Mouse (Mus musculus) limb, embryonic 13.5 days (tissue): ENCODE measurements at regions not wholly inside any gene's neighbourhood (a gene's known extent, or its start where the extent isn't known, plus 50 kb on each side); places are given as distances from the start of the nearest gene placed in this dataset.

Experiments
- ATAC-seq: fragments of 200-750 bp; cut with Nextera tagmentation; 2 replicates; pipeline ENCODE4 v1.8.0; 2017; ENCODE audit warnings: low read depth, moderate number of reproducible peaks, moderate TSS enrichment; ENCODE audit not compliant: low FRiP score
- H3K27ac ChIP-seq: fragments of 300-500 bp; sonication (generic); 2 replicates; pipeline ENCODE4 v1.5.1; 2015; ENCODE audit warnings: inconsistent platforms, mild to moderate bottlenecking, moderate library complexity
- H3K27me3 ChIP-seq: fragments of 300-500 bp; sonication (generic); 2 replicates; pipeline ENCODE4 v1.6.1; 2015; ENCODE audit warnings: mild to moderate bottlenecking, inconsistent platforms
- H3K36me3 ChIP-seq: fragments of 300-500 bp; sonication (generic); 2 replicates; pipeline ENCODE4 v1.6.1; 2015; ENCODE audit warnings: inconsistent platforms, mild to moderate bottlenecking, moderate library complexity
- H3K4me1 ChIP-seq: fragments of 300-500 bp; sonication (generic); 2 replicates; pipeline ENCODE4 v1.6.1; 2015; ENCODE audit warnings: inconsistent platforms
- H3K4me2 ChIP-seq: fragments of 300-500 bp; sonication (generic); replicated peaks from 2 replicates; pipeline ENCODE4 v1.6.1; 2015; ENCODE audit warnings: inconsistent platforms, mild to moderate bottlenecking, moderate library complexity
- H3K4me3 ChIP-seq: fragments of 300-500 bp; sonication (generic); 2 replicates; pipeline ENCODE4 v1.5.1; 2015; ENCODE audit warnings: moderate library complexity, mild to moderate bottlenecking, inconsistent platforms
- H3K9ac ChIP-seq: fragments of 300-500 bp; sonication (generic); 2 replicates; pipeline ENCODE4 v1.6.1; 2015; ENCODE audit warnings: mild to moderate bottlenecking, inconsistent platforms
- H3K9me3 ChIP-seq: fragments of 300-500 bp; sonication (generic); 2 replicates; pipeline ENCODE4 v1.6.1; 2016; ENCODE audit warnings: inconsistent platforms
- WGBS: fragments of 180-500 bp; shearing (Covaris S2); methylation state at CpG from one replicate; pipeline ENCODE4 v1.1.7; 2015; 5-methylcytosine and 5-hydroxymethylcytosine counted together

DNA sequence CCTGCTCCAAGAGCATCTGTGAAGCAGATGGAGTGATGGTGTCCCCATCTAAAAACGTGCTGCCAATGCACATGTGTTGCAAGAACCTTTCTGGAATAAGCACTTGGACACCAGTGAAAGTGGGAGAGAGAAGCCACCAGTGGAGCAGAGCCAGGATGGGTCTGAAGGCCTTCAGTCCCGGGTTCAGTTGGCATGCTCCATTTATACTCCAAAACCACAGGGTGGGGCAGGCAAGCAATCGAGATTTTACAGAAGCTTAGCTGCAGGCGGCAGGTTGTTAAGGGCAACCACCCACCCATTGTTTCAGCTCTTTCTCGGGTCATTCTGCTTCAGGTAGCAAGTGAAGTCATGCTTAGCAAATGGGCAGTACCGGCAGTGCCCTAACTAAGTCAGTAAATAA, 51.8 kb upstream of the Sv2b start:
- no peaks in the 10 kb centered on the region for H3K36me3 ChIP-seq
- peaks cover 1% of the 10 kb centered on the region; the same call in 1 of the 2 replicates for H3K27me3 ChIP-seq
- ATAC-seq = no peak
- H3K27ac ChIP-seq = no peak overlapping the region
- no peak overlapping the region for H3K4me2 ChIP-seq
- H3K4me1 ChIP-seq = peaks cover 6% of the 10 kb centered on the region
- no peak overlapping the region for H3K9ac ChIP-seq
- WGBS = 38% methylated on average over 6 of the region's 6 CpGs
- no peak overlapping the region for H3K4me3 ChIP-seq
- no peaks in the 10 kb centered on the region for H3K9me3 ChIP-seq

DNA sequence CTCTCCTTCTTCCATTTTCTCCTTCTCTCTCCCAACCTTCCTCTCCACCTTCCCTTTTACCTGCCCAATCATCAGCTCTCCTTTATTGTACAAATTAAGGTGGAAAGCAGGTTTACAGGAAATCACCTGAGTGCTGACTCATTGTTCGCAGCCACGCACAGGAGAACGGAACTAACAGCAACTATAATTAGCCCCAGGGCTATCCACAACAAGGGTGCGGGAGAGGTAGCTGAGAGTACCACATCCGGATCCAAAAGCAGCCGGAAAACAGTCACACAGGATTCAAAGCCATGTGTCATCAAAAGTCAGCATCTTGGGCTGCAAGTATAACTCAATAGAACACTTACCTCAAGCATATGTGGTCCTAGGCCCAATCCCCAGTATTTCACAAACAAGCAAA, 53.5 kb upstream of the Sv2b start:
- H3K27me3 ChIP-seq = peaks cover 6% of the 10 kb centered on the region
- H3K9me3 ChIP-seq = no peaks in the 10 kb centered on the region
- no peak for ATAC-seq
- no peak overlapping the region for H3K27ac ChIP-seq
- H3K4me2 ChIP-seq = no peak overlapping the region
- H3K9ac ChIP-seq = no peak overlapping the region
- no peaks in the 10 kb centered on the region for H3K36me3 ChIP-seq
- WGBS = 71% methylated on average over 6 of the region's 6 CpGs
- H3K4me1 ChIP-seq = peaks cover 6% of the 10 kb centered on the region
- H3K4me3 ChIP-seq = no peak overlapping the region

DNA sequence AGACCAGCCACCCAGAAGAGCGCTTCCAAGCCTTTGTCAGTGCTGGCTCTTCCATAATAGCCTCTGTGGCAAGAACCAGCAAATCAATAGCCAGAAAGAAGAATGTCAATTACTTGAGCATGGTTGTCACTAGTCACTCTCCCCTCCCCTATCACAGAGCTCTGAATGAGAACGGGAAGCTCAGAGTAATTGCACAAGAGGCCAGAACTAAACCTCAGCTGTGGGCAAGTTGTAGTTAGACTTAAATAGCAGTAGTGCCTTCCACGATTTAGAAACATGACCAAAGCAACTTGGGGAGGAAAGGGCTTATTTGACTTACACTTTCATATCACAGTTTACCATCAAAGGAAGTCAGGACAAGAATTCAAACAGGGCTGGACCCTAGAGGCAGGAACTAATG, 56.4 kb upstream of the Sv2b start:
- no peaks in the 10 kb centered on the region for H3K36me3 ChIP-seq
- no peaks in the 10 kb centered on the region for H3K9me3 ChIP-seq
- H3K9ac ChIP-seq = no peak overlapping the region
- H3K4me1 ChIP-seq = no peaks in the 10 kb centered on the region
- WGBS = 75% methylated on average over 3 of the region's 3 CpGs
- H3K4me3 ChIP-seq = no peak overlapping the region
- peaks cover 6% of the 10 kb centered on the region for H3K27me3 ChIP-seq
- no peak for ATAC-seq
- no peak overlapping the region for H3K27ac ChIP-seq
- H3K4me2 ChIP-seq = no peak overlapping the region

DNA sequence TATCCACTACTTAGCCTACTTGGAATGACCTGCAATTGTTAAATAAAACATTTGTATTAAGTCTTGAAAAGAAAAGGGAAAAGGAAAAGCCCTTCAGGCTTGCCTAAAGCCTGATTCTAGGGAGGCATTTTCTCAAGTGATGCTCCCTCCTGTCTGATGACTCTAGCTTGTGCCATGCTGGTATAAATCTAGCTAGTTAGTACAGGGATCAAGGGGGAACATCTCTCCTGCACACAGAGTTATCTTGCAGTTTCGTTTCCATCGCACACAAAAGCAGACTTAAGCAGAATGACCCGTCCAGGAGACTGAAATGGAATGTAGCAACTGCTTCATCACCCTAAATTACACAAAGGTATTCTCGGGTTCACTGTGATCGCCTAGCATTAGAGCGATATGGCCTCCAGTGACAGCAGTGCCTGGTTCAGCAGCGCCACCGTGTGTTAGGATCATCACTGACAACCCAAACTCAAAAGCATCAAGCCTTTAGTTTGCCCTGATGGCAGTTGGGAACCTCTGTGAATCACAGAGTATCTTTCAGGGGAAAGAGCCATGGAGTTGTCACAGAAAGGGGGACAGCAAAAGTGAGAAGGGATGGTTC, 57.3 kb upstream of the Sv2b start:
- H3K4me1 ChIP-seq = no peaks in the 10 kb centered on the region
- 0 out of 2 replicates have a peak overlapping the region, but pooled peaks have one; percentile 21 for H3K4me2 ChIP-seq
- H3K27ac ChIP-seq = no peak overlapping the region
- no peaks in the 10 kb centered on the region for H3K36me3 ChIP-seq
- ATAC-seq = peak; percentile 52; the same call in 1 of the 2 replicates
- peaks cover 6% of the 10 kb centered on the region for H3K27me3 ChIP-seq
- WGBS = 6% methylated on average over 8 of the region's 8 CpGs
- H3K4me3 ChIP-seq = no peak overlapping the region
- H3K9me3 ChIP-seq = no peaks in the 10 kb centered on the region
- no peak overlapping the region for H3K9ac ChIP-seq

DNA sequence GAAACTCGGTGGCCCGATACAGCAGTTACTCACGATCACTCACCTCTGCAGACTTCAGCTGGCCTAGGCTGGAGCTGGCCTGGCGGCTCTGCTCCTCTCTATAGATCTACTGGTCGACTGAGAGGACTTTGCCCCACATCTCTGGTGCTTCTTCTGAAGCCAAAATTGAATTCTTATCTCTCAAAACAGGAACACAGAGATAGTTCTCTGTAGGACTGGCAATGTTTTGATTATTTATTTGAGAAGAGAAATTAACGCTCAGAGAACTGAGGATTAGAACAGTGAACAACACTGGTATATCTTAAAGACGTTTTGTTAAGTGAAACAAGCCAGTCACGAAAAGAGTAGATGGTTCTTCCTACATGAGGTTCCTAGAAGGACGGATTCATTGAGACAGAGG, 59.3 kb upstream of the Sv2b start:
- no peak overlapping the region for H3K9ac ChIP-seq
- no peak overlapping the region for H3K4me3 ChIP-seq
- no peak overlapping the region for H3K4me2 ChIP-seq
- WGBS = 80% methylated on average over 9 of the region's 9 CpGs
- H3K27me3 ChIP-seq = peaks cover 6% of the 10 kb centered on the region
- no peaks in the 10 kb centered on the region for H3K4me1 ChIP-seq
- no peak overlapping the region for H3K27ac ChIP-seq
- H3K36me3 ChIP-seq = no peaks in the 10 kb centered on the region
- no peaks in the 10 kb centered on the region for H3K9me3 ChIP-seq
- no peak for ATAC-seq

DNA sequence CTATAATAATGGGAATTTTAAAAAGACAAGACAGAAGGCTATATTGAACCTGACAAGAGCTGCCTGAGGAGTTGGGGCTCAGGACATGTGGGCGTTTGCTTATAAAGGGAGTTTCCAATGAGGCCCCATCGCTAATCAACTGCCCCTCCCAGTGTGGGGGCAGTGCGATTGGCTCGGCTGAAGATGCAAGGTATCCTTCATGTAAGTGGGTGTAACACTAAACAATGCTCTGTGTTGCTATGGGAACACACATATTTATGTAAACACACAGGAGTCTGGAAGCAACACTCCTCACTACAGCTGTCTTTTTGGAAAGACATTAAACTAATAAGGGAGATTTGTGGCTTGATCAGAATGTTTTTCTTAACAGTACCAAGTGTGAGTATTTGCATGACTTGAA, 60.3 kb upstream of the Sv2b start:
- no peaks in the 10 kb centered on the region for H3K9me3 ChIP-seq
- no peaks in the 10 kb centered on the region for H3K4me1 ChIP-seq
- no peak overlapping the region for H3K4me2 ChIP-seq
- no peak overlapping the region for H3K27ac ChIP-seq
- no peak overlapping the region for H3K4me3 ChIP-seq
- no peak overlapping the region for H3K9ac ChIP-seq
- no peak for ATAC-seq
- H3K36me3 ChIP-seq = no peaks in the 10 kb centered on the region
- peaks cover 6% of the 10 kb centered on the region for H3K27me3 ChIP-seq
- 59% methylated on average over 4 of the region's 4 CpGs for WGBS

DNA sequence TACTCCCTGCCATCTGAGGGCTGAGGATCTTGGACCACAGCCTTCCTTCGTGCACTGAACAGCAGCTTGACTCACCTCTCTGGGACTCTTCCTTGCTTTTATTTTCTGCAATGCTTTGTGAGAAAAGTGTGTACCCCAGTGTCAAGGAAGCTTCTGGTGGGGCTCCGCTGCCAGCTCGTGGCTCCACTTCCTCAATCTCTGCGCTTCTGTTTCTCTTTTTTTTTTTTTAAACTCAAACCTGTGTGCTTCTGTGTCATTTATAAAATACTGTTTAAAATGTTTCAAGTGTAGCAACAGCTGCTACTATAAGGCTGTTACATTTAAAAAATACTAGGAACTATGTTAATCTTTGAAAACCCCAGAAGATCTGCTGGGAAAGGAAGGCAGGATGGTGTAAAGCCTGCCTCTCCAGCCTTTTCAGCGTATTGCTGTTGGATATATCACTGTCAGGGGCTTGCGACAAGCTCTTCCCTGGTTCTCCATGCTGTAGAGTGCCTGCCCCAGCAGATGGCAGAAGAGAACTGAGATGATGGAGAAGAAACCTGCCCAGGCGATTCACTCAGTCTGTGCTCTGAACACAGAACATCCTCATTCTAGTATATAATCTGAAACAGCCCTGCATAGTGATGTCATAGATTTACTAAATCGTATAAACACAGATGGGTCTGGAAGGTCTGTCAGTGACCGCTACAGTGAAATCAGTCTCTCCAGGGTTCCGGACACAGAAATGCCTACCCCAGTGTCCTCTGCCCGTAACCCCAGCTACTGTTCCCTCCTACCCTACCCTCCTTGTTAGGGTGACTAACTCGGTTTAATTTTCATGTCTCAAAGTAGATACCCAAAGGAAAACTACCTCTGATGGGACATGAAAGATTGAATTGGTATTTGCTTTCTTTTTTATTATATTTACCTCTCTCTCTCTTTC, 61.8 kb upstream of the Sv2b start:
- Histone ChIP-seq H3K4me3 (no peak overlapping the region), H3K4me1 (no peaks in the 10 kb centered on the region), H3K27me3 (peaks cover 5% of the 10 kb centered on the region), H3K9ac (no peak overlapping the region), H3K4me2 (no peak overlapping the region), H3K36me3 (no peaks in the 10 kb centered on the region), H3K9me3 (no peaks in the 10 kb centered on the region), H3K27ac (no peak overlapping the region)
- peak; percentile 78 for ATAC-seq
- 45% methylated on average over 12 of the region's 12 CpGs for WGBS

DNA sequence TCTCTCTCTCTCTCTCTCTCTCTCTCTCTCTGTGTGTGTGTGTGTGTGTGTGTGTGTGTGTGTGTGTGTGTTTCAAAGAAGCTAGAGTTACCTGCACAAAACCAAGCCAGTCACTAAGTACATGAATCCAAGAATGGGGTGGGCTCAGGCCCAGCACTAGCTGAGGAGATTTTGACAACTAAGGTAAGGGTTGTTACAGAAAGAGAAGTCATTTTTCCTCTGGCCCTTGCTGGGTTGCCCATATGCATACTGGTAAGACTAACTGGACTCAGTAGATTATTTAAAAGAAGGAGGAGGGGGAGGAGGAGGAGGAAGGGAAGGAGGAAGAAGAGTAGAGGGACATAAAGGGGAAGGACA, 62.4 kb upstream of the Sv2b start:
- H3K9ac ChIP-seq = no peak overlapping the region
- H3K27me3 ChIP-seq = no peaks in the 10 kb centered on the region
- H3K27ac ChIP-seq = no peak overlapping the region
- no peak for ATAC-seq
- no peaks in the 10 kb centered on the region for H3K4me1 ChIP-seq
- no peak overlapping the region for H3K4me3 ChIP-seq
- H3K4me2 ChIP-seq = no peak overlapping the region
- H3K36me3 ChIP-seq = no peaks in the 10 kb centered on the region
- H3K9me3 ChIP-seq = no peaks in the 10 kb centered on the region

DNA sequence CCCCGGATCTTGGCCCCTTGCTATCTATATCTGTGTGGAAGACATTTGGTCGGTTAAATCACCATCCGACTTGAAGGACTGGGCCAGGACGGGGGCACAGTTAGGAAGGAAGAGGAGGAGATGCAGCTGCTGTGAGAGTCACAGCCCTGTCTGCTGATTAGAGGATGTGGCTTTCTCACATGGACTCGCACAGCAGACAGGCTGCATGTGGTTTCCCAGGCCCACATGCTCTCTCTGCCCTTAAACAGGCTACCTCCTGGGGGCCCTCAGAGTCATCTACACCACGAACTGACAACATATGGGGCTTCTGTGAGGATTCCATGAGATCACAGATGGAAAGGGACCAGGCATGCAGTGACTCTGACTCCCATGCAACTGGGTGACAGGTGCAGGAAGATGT, 62.9 kb upstream of the Sv2b start:
- H3K9ac ChIP-seq = no peak overlapping the region
- WGBS = 54% methylated on average over 6 of the region's 6 CpGs
- no peak overlapping the region for H3K27ac ChIP-seq
- H3K4me3 ChIP-seq = no peak overlapping the region
- no peak overlapping the region for H3K4me2 ChIP-seq
- peak; percentile 39; the same call in 1 of the 2 replicates for ATAC-seq
- no peaks in the 10 kb centered on the region for H3K27me3 ChIP-seq
- H3K36me3 ChIP-seq = no peaks in the 10 kb centered on the region
- H3K9me3 ChIP-seq = no peaks in the 10 kb centered on the region
- H3K4me1 ChIP-seq = no peaks in the 10 kb centered on the region

DNA sequence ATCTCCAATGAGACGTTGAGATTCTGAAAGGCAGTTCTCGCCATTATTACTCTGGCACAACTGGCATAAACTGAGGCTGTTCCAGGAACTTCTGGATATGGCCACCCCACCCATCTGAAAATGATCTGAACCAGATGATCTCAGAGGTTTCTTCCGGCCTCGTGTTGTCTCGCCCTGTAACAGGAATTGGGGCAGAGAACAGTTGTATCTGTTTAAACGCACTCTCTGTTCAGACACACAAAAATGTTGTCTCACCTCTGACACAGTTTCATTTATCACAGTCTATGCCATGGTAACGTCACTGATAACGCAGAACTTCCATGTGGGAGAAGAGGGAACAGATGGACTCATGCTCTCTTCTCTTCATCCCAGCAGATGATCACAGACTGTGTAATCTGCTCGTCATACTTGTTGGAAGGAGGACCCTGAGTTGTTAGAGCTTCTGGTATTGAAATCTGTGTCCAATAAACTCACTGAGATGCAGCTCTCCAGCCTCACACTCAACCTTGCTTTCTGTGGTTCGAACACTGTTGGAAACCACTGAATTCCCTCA, 63.9 kb upstream of the Sv2b start:
- Histone ChIP-seq H3K4me3 (no peak overlapping the region), H3K27me3 (no peaks in the 10 kb centered on the region), H3K4me2 (no peak overlapping the region), H3K9me3 (no peaks in the 10 kb centered on the region), H3K9ac (no peak overlapping the region), H3K36me3 (no peaks in the 10 kb centered on the region), H3K4me1 (no peaks in the 10 kb centered on the region), H3K27ac (no peak overlapping the region)
- 62% methylated on average over 10 of the region's 10 CpGs for WGBS
- no peak for ATAC-seq

DNA sequence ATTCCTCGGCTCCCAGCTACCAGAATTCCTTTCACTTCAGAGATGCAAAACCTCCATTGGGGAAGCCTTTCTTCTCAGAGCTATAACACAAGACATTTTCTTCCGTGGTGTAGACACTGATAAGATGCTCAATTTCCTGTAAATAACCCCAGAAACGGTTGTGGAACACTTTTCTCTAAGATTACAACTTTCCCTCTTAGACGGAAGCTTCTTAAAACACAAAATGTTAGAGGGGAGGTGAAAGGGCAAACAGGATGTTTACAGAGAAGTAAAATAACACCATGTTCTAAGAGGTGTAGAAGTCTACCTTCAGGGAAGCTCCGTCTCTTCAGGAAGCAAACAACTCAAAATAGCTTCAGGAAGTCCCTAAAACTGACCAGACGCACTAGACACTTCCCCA, 65.4 kb upstream of the Sv2b start:
- Histone ChIP-seq H3K27me3 (no peaks in the 10 kb centered on the region), H3K36me3 (no peaks in the 10 kb centered on the region), H3K4me2 (no peak overlapping the region), H3K9ac (no peak overlapping the region), H3K27ac (no peak overlapping the region), H3K4me1 (no peaks in the 10 kb centered on the region), H3K9me3 (no peaks in the 10 kb centered on the region), H3K4me3 (no peak overlapping the region)
- WGBS = 80% methylated on average over 6 of the region's 6 CpGs
- ATAC-seq = no peak

DNA sequence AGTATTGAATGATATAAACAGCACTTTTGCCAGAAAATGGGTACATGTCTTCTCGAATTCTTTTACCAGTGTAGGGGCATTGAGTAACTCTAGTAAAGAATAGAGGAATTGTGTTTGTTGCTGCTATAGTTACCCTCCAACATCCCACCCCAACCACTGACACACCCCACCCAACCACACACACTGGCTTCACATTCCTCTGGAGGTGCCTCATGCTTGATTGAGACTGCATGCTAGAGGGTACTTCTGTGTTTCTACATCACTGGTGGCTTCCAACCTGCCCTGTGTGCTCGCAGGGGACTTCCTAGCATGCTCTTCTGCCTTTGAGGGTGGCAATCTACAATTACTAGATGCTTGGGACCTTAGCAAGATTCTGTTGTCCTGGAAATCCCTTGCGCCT, 70.5 kb upstream of the Sv2b start:
- Histone ChIP-seq H3K4me2 (no peak overlapping the region), H3K9ac (no peak overlapping the region), H3K36me3 (no peaks in the 10 kb centered on the region), H3K27me3 (no peaks in the 10 kb centered on the region), H3K4me3 (no peak overlapping the region), H3K4me1 (no peaks in the 10 kb centered on the region; the same call in 1 of the 2 replicates), H3K27ac (no peak overlapping the region), H3K9me3 (no peaks in the 10 kb centered on the region)
- ATAC-seq = no peak
- WGBS = 82% methylated on average over 3 of the region's 3 CpGs
